Mouse (Mus musculus) c-Kit-positive CD71-positive TER-119-positive erythroid progenitor cells, embryonic 14.5 days (primary cell): ENCODE data around the gene Tnip1.

Experiments
- DNase-seq: peaks from one replicate; pipeline ENCODE4 v3.0.0-alpha.2; 2013; ENCODE audit warnings: low spot score

Tnip1 gene

GRCm38 (mm10) chr11:54962810-54963209 is at the start of gene Tnip1:
Gene Tnip1, minus strand, starts transcription at chr11:54962917.
- no peak for DNase-seq

GRCm38 (mm10) chr11:55011440-55011839 is 48.7 kb upstream of the Tnip1 start:
- no peak for DNase-seq

GRCm38 (mm10) chr11:55008230-55008629 is 45.5 kb upstream of the Tnip1 start:
- no peak for DNase-seq

GRCm38 (mm10) chr11:55005684-55006083 is 43.0 kb upstream of the Tnip1 start:
- no peak for DNase-seq

GRCm38 (mm10) chr11:55004970-55005502 is 42.3 kb upstream of the Tnip1 start:
- no peak for DNase-seq

GRCm38 (mm10) chr11:54998708-54999107 is 36.0 kb upstream of the Tnip1 start:
- DNase-seq = no peak

- DNase-seq = peak; percentile 36
These were observed 35.6 kb upstream of the Tnip1 start for GRCm38 (mm10) chr11:54998284-54998683.

- DNase-seq = no peak
These were observed 33.5 kb upstream of the Tnip1 start for GRCm38 (mm10) chr11:54996176-54996575.

GRCm38 (mm10) chr11:54989920-54990319 is 27.2 kb upstream of the Tnip1 start:
- no peak for DNase-seq

- DNase-seq = no peak
These were observed 26.1 kb upstream of the Tnip1 start for GRCm38 (mm10) chr11:54988754-54989349.

GRCm38 (mm10) chr11:54987974-54988373 is 25.3 kb upstream of the Tnip1 start:
- peak; percentile 42 for DNase-seq

- no peak for DNase-seq
These were observed 22.4 kb upstream of the Tnip1 start for GRCm38 (mm10) chr11:54985086-54985485.

- no peak for DNase-seq
These were observed 21.9 kb upstream of the Tnip1 start for GRCm38 (mm10) chr11:54984581-54984980.

GRCm38 (mm10) chr11:54984085-54984484 is 21.4 kb upstream of the Tnip1 start:
- peak; percentile 69 for DNase-seq

- no peak for DNase-seq
These were observed 19.8 kb upstream of the Tnip1 start for GRCm38 (mm10) chr11:54982520-54982919.

- no peak for DNase-seq
These were observed 18.9 kb upstream of the Tnip1 start for GRCm38 (mm10) chr11:54981630-54982029.

- DNase-seq = no peak
These were observed 14.7 kb upstream of the Tnip1 start for GRCm38 (mm10) chr11:54977385-54977937.

GRCm38 (mm10) chr11:54976351-54976750 is 13.6 kb upstream of the Tnip1 start:
- no peak for DNase-seq

- DNase-seq = no peak
These were observed 13.0 kb upstream of the Tnip1 start for GRCm38 (mm10) chr11:54975756-54976155.

- DNase-seq = no peak
These were observed 12.6 kb upstream of the Tnip1 start for GRCm38 (mm10) chr11:54975340-54975739.

GRCm38 (mm10) chr11:54974639-54975038 is 11.9 kb upstream of the Tnip1 start:
- DNase-seq = no peak

GRCm38 (mm10) chr11:54973481-54974212 is 10.9 kb upstream of the Tnip1 start:
- DNase-seq = no peak

- no peak for DNase-seq
These were observed 10.1 kb upstream of the Tnip1 start for GRCm38 (mm10) chr11:54972789-54973188.
